Mouse (Mus musculus) liver, embryonic 14.5 days (tissue): ENCODE measurements around the gene Afap1.

Experiments used
- CTCF ChIP-seq: IDR thresholded peaks from 2 replicates; pipeline ENCODE4 v1.5.1; 2016; ENCODE audit warnings: antibody characterized with exemption, low read depth, control low read depth
- EP300 ChIP-seq: IDR thresholded peaks from 2 replicates; pipeline ENCODE4 v1.6.1; 2016; ENCODE audit warnings: antibody characterized with exemption, low read depth

DNA sequence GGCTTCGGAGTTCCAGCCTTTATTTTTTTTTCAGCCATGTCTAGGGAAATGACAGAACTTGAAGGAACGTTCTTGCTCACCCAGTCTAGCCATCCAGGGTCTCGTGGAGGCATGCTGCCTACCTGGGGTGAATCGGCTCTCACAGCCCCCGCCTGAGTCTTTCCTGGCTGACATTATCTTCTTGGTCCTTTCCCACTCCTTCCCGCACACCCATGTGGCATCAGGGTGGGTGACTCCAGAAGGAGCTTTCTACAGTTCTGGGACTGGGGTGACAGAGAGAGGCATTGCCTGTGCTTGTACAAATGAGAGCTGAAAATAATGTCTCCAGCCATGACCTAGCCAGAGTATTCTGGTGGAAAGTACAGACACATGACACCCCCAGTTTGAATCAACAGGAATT is 28.0 kb downstream of the Afap1 start:
- TF ChIP-seq CTCF, result no peak
- TF ChIP-seq EP300, result no peak
